Mouse (Mus musculus) hindbrain, embryonic 14.5 days (tissue): ENCODE data around the gene Akap13. TPM values are rescaled to one million over a fixed set of nuclear protein-coding genes. Genes with fewer than 3 reads are reported as not detected.

Experiments used
- ATAC-seq: fragments of 200-750 bp; cut with Nextera tagmentation; 2 replicates; pipeline ENCODE4 v1.8.0; 2017; ENCODE audit warnings: moderate number of reproducible peaks, mild to moderate bottlenecking, moderate TSS enrichment, moderate library complexity; ENCODE audit not compliant: low FRiP score
- DNase-seq: peaks from one replicate; pipeline ENCODE4 v3.0.0-alpha.2; 2015; ENCODE audit warnings: low spot score
- H3K27ac ChIP-seq: fragments of 300-500 bp; sonication (generic); 2 replicates; pipeline ENCODE4 v1.5.1; 2014; ENCODE audit warnings: mild to moderate bottlenecking, moderate library complexity
- H3K27me3 ChIP-seq: fragments of 300-500 bp; sonication (generic); 2 replicates; pipeline ENCODE4 v1.6.1; 2014; ENCODE audit warnings: mild to moderate bottlenecking, low read length, mixed read lengths; ENCODE audit not compliant: control insufficient read depth, insufficient read depth
- H3K36me3 ChIP-seq: fragments of 300-500 bp; sonication (generic); replicated peaks from 2 replicates; pipeline ENCODE4 v1.6.1; 2014; ENCODE audit not compliant: control insufficient read depth, insufficient read depth
- H3K4me1 ChIP-seq: fragments of 300-500 bp; sonication (generic); replicated peaks from 2 replicates; pipeline ENCODE4 v1.6.1; 2014; ENCODE audit warnings: antibody characterized with exemption, low read length, mixed read lengths; ENCODE audit not compliant: control insufficient read depth, insufficient read depth
- H3K4me2 ChIP-seq: fragments of 300-500 bp; sonication (generic); replicated peaks from 2 replicates; pipeline ENCODE4 v1.6.1; 2014; ENCODE audit warnings: mild to moderate bottlenecking, moderate library complexity
- H3K4me3 ChIP-seq: fragments of 300-500 bp; sonication (generic); replicated peaks from 2 replicates; pipeline ENCODE4 v1.5.1; 2014; ENCODE audit warnings: mild to moderate bottlenecking, low read length
- H3K9ac ChIP-seq: fragments of 300-500 bp; sonication (generic); 2 replicates; pipeline ENCODE4 v1.6.1; 2014
- H3K9me3 ChIP-seq: fragments of 300-500 bp; sonication (generic); 2 replicates; pipeline ENCODE4 v1.6.1; 2016; ENCODE audit warnings: low read length; ENCODE audit not compliant: control insufficient read depth
- WGBS: fragments of 180-500 bp; shearing (Covaris S2); extraction: QIAGEN DNeasy Blood & Tissue Kit; methylation state at CpG from one replicate; pipeline ENCODE4 v1.1.7; 2014; 5-methylcytosine and 5-hydroxymethylcytosine counted together
- polyA plus RNA-seq: library from polyadenylated mRNA; unstranded; fragments of >200 nt; fragmentation: Nextera tagmentation; extraction: Ambion mirVana; gene quantifications from 2 replicates; pipeline ENCODE4 v1.2.1, GENCODE M21; 2014

Akap13 gene
- polyA plus RNA-seq, 1 experiment from 2014 or later, result 19.8 TPM

DNA sequence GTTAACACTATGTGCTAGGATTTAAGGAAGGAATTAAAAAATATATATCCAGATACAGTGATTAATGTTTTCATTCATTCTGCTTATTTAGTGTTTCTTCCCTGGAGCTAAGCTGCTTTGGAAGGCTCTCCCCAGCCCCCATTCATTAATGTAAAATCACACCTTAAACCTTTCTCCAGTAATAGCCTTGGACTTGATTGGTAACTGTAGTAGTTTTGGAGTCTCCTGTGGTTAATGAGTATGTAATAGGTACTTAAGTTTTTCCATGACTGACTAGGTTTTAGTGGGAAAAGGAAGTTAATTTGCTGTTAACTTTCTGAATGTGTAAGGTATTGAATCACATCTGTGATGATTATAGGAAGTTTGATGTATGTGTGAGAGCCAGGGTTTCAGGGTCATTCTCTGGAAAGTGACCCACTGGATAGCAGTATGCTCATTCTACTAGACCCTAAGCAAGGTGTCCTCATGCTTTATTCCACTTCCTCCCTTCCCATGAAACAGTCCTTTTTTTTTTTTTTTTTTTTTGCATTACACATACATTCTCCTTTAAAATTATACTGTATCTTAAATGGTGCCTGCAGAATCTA is 19.3 kb downstream of the Akap13 start:
- H3K36me3 ChIP-seq, result no peaks in the 10 kb centered on the region
- no peak overlapping the region for H3K9ac ChIP-seq
- no peaks in the 10 kb centered on the region for H3K27me3 ChIP-seq
- no peak overlapping the region for H3K27ac ChIP-seq
- DNase-seq (no peak), ATAC-seq (no peak)
- H3K9me3 ChIP-seq, result no peaks in the 10 kb centered on the region
- H3K4me2 ChIP-seq, result no peak overlapping the region
- H3K4me1 ChIP-seq, result no peaks in the 10 kb centered on the region
- no peak overlapping the region for H3K4me3 ChIP-seq

DNA sequence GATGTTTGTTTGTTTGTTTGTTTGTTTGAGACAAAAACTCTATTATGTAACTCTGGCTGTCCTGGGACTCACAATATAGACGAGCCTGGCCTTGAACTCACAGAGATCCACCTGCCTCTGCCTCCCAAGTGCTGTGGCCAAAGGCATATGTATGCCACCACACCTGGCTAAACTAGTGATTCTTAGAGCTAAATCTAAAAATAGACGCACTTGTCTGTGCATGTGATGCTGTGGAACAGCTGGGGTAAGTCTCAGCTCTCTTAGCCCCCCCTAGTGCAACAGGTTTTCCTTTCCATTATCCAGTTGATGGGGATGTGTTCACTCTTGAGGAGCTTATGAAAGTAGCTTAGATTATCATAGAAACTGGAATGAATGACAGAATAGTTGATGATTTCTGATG is 22.7 kb downstream of the Akap13 start:
- WGBS, result 95% methylated on average over 2 of the region's 2 CpGs
- no peak for ATAC-seq
- Histone ChIP-seq H3K9me3 (no peaks in the 10 kb centered on the region), H3K9ac (no peak overlapping the region), H3K27ac (no peak overlapping the region), H3K4me1 (no peaks in the 10 kb centered on the region), H3K36me3 (no peaks in the 10 kb centered on the region), H3K4me3 (no peak overlapping the region), H3K4me2 (no peak overlapping the region), H3K27me3 (no peaks in the 10 kb centered on the region)
- no peak for DNase-seq

DNA sequence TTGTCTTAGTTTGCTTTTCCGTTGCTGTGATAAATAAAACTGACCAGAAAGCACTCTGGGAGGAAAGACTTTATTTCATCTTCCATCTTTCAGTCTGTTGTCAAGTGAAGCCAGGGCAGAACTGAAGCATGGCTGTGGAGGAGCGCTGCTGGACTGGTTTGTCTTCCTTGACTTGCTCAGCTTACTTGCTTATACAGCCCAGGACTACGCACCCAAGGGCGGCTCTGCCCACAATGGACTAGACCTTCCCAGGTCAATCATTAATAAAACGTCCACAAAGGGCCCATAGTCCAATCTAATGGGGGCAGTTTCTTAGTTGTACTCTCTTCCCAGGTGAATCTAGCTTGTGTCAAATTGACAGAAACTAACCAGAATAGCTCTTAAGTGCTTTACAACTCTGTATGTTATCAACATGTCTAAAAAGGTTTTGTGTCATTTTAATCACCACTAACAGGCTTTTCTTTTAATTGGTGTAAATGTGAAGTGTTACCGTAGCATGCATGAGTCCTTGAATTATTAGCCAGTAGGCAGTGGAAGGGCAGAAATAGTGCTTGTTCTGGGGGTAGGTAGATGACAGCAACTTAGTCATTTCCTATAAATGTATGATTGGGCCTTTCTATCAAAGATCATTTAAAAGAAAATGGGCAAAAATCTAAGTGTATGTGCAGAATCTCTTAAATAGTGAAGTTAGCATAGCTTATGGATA is 25.5 kb downstream of the Akap13 start:
- Histone ChIP-seq H3K27ac (no peak overlapping the region), H3K9me3 (no peaks in the 10 kb centered on the region), H3K4me3 (no peak overlapping the region), H3K27me3 (no peaks in the 10 kb centered on the region), H3K36me3 (no peaks in the 10 kb centered on the region), H3K9ac (no peak overlapping the region), H3K4me2 (no peak overlapping the region), H3K4me1 (no peaks in the 10 kb centered on the region)
- DNase-seq (no peak), ATAC-seq (no peak)
- WGBS, result 82% methylated on average over 6 of the region's 6 CpGs

DNA sequence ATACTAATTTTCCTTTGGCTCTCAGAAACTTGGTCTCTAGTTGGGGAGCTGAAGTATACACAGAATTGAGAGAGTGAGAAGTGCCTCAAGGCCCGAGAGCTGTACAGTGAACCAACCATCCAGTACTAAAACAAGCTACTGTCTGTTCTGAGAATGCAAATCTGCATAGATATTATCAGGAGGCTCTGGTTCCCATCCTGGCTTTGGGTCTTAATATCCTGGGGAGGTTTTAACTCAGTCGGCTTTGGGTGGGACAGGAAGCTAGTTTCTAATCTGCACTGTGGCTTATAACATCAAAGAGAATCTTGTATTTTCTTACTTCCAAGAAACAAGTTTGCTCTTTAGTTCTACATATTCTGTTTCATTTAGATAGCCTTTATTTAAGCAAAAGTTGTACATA is 30.7 kb downstream of the Akap13 start:
- H3K9ac ChIP-seq, result no peak overlapping the region
- no peak for ATAC-seq
- DNase-seq, result no peak
- H3K36me3 ChIP-seq, result no peaks in the 10 kb centered on the region
- no peaks in the 10 kb centered on the region for H3K27me3 ChIP-seq
- H3K27ac ChIP-seq, result no peak overlapping the region
- H3K4me1 ChIP-seq, result no peaks in the 10 kb centered on the region
- H3K9me3 ChIP-seq, result no peaks in the 10 kb centered on the region
- WGBS, result 79% methylated on average over 2 of the region's 2 CpGs
- H3K4me2 ChIP-seq, result no peak overlapping the region
- H3K4me3 ChIP-seq, result no peak overlapping the region

DNA sequence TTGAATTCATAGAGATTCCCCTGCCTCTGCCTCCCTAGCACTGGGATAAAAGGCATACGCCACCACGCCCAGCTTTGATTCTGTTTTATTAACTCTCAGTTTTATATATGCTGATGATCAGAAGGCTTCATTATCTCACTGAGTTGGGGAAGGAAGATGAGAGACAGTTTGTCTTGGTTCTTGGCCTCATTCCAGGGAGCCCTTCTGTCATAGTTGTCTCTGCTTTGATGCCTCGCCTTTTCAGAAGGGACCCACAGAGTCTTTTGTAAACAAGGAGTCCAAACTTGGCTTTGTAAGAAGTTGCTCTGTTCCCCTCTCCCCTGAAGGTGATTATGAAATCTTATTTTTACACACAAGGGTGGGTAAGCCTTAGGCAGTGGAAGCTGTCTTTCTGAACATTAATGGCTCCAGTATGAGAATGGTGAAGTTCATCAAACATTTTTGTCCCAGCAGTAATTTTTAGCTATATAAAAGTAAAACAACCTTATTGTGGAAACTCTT is 40.7 kb downstream of the Akap13 start:
- DNase-seq, result no peak

DNA sequence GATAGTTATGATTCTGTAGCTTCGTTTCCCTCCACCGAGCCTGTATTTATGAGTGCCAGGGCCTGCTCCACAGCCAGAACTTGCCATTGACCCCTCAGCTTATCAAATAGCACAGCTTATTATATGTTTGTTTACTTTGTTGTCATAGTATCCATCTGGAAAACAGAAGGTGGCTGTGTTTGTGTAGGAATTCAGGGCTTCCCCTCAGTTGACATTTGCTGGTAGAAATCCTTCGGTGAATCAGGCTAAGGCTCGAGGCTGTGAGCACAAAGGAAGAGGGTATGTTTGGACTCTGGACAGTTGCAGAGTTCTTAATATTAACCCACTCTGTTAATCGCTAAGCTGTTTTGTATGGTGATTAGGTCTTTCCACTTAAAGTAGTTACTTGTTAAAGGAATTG is 43.3 kb downstream of the Akap13 start:
- ATAC-seq (no peak), DNase-seq (no peak)
- no peak overlapping the region for H3K27ac ChIP-seq
- H3K4me2 ChIP-seq, result no peak overlapping the region
- H3K36me3 ChIP-seq, result no peaks in the 10 kb centered on the region
- H3K9me3 ChIP-seq, result no peaks in the 10 kb centered on the region
- H3K9ac ChIP-seq, result no peak overlapping the region
- 62% methylated on average over 5 of the region's 5 CpGs for WGBS
- no peak overlapping the region for H3K4me3 ChIP-seq
- H3K27me3 ChIP-seq, result no peaks in the 10 kb centered on the region
- no peaks in the 10 kb centered on the region for H3K4me1 ChIP-seq

More for the DNA sequence above, 40.7 kb downstream of the Akap13 start:
- WGBS, result 75% methylated on average over 3 of the region's 3 CpGs
- Histone ChIP-seq H3K9me3 (no peaks in the 10 kb centered on the region), H3K4me1 (no peaks in the 10 kb centered on the region), H3K27me3 (no peaks in the 10 kb centered on the region), H3K9ac (no peak overlapping the region), H3K4me3 (no peak overlapping the region), H3K4me2 (no peak overlapping the region), H3K27ac (no peak overlapping the region), H3K36me3 (no peaks in the 10 kb centered on the region)
- ATAC-seq, result no peak

DNA sequence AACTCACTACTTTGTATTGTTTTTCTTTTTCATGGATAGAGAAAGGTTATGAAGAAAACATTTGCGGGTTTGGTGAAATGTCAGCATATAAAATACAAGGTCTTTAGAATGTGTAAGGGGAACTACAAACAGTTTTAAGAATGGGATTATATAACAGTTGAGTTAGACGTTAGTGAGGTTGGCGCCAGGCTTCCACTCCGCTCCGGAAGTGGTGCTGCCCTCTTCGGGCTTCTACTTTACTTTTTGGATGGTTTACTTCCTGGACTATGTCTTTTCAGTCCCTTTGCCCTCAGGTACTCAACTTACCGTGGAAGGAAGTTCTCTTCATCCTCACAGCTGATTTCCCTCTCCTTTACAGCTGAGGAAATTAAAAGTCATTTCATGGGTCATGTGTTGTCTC is 43.9 kb downstream of the Akap13 start:
- Histone ChIP-seq H3K9ac (no peak overlapping the region), H3K4me1 (no peaks in the 10 kb centered on the region), H3K27me3 (no peaks in the 10 kb centered on the region), H3K4me3 (no peak overlapping the region), H3K9me3 (no peaks in the 10 kb centered on the region), H3K4me2 (no peak overlapping the region), H3K27ac (no peak overlapping the region), H3K36me3 (no peaks in the 10 kb centered on the region)
- ATAC-seq, result no peak
- no peak for DNase-seq
- 92% methylated on average over 7 of the region's 7 CpGs for WGBS

DNA sequence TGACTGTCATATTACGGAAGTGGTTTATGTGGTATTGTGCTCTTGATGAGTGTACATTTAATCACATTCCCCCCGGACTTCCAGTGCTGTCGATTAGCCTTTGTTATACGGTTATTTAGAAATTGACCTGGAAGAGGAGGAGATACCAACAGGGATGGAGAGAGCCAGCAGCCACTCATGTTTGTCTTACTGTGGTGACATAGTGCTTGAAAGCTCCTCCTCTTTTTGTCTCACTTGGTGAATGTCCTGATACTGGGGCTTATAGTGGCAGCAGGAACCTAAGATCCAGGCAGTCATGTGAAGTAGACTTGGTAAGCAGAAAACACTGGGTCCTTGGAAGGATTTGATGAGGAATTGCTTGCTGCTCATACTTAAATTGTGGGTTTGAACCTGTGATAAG is 44.8 kb downstream of the Akap13 start:
- no peak overlapping the region for H3K4me3 ChIP-seq
- no peak overlapping the region for H3K9ac ChIP-seq
- WGBS, result 90% methylated on average over 4 of the region's 4 CpGs
- no peaks in the 10 kb centered on the region for H3K9me3 ChIP-seq
- ATAC-seq, result no peak
- H3K4me1 ChIP-seq, result no peaks in the 10 kb centered on the region
- no peaks in the 10 kb centered on the region for H3K27me3 ChIP-seq
- H3K4me2 ChIP-seq, result no peak overlapping the region
- no peak for DNase-seq
- no peak overlapping the region for H3K27ac ChIP-seq
- H3K36me3 ChIP-seq, result no peaks in the 10 kb centered on the region

DNA sequence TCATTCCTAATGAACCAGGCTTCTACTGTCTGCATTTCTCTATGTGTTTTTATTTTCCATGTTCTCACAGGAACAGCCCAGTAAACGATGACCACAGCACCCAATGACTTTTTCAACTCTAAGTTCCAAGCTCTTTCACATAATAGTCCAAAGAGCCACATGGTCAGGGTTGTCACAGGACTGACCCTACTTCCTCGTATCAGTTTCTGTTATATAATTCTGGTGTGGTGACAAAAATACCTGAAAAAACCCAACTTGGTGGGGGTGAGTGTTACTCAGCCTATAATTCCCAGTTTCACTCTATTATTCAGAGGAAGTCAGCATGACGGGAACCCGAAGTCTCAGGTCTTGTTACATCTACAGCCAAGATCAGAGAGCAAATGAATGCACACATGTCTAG is 45.5 kb downstream of the Akap13 start:
- no peaks in the 10 kb centered on the region for H3K27me3 ChIP-seq
- no peak overlapping the region for H3K4me2 ChIP-seq
- no peak overlapping the region for H3K4me3 ChIP-seq
- no peaks in the 10 kb centered on the region for H3K4me1 ChIP-seq
- H3K9me3 ChIP-seq, result no peaks in the 10 kb centered on the region
- H3K27ac ChIP-seq, result no peak overlapping the region
- ATAC-seq (no peak), DNase-seq (no peak)
- WGBS, result 97% methylated on average over 4 of the region's 4 CpGs
- H3K36me3 ChIP-seq, result no peaks in the 10 kb centered on the region
- no peak overlapping the region for H3K9ac ChIP-seq
